Mouse (Mus musculus) adipocyte (in vitro differentiated cells): ENCODE measurements around the gene Hs6st3.

ENCODE experiments used
- DNase-seq: peaks from one replicate; pipeline ENCODE4 v3.0.0-alpha.2; 2016; ENCODE audit warnings: low spot score

Gene Hs6st3

GRCm38 (mm10) chr14:119908032-119908675 lies 770.0 kb downstream of the Hs6st3 start:
- DNase-seq: no peak

DNA sequence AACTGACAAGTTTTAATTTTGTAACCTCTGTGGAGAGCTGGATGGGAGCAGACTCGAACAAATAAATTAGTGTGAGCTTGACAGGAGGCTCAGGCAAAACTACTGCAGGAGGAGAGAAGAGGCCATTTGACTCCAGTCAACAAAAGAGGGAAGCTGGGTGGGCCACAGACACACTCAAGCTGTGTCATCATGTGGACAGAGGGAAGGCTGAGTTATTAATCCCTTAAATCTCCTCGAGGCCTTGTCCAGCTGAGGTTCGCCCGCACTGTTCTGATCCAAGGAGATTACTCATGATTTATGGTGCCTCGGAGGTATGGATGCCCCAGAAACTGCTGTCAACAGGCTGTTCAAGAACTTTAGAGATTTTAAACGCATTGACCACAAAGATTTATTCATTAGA lies 776.4 kb downstream of the Hs6st3 start:
- DNase-seq: no peak

DNA sequence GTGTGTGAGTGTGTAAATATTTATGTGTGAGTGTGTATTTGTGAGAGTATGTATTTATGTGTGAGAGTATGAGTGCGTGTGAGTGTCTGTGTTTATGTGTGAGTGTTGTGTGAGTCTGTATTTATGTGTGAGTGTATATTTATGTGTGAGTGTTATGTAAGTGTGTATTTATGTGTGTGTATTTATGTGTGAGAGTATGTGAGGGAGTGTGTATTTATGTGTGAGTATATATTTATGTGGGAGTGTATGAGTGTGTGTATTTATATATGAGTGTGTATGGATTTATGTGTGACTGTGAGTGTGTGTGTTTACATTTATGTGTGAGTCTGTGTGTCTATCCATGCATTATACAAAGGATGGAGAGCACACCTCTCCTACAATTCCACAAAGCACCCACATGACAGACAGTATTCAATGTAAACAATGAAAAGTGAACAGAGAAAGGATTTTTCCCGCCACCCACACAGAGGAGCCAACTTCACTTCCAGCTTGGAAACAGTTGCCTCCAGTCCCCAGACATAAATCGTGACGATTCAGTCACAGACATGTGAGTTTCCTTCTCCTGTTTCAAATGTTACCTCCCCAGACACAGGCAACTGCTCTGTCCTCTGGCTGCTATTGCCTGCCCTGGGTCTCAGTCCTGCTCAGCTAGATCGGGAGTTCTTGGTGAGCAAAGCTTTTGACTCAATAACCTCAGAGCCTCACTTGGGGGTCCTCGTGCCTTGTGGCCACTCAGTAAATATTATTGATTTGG lies 780.3 kb downstream of the Hs6st3 start:
- DNase-seq: no peak

GRCm38 (mm10) chr14:119919177-119919576 lies 781.0 kb downstream of the Hs6st3 start:
- DNase-seq: no peak
